Mouse (Mus musculus) embryo, embryonic 10 days (tissue): ENCODE results near the gene Cdkal1.

Source experiments
- DNase-seq: peaks from one replicate; pipeline ENCODE4 v3.0.0-alpha.2; 2015; ENCODE audit warnings: low spot score

Cdkal1 gene

DNA sequence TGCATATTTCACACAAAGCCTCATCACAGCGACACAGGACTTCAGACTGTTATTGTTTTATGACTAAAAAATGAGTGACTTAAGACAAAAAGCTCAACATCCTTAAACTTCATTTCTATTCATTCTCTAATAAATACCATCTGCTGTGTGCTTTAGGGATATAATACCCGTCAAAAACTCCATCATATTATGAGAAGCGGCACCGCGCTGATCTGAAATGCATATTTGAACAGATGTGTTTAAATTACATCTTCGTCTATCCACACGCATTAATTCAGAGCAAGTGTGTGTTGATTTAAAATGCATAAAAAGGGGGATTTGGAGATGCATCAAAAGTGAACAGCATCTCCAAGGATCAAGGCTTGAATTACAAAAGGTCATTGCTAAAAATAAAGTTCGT lies 365.1 kb downstream of the Cdkal1 start:
- DNase-seq, result no peak

DNA sequence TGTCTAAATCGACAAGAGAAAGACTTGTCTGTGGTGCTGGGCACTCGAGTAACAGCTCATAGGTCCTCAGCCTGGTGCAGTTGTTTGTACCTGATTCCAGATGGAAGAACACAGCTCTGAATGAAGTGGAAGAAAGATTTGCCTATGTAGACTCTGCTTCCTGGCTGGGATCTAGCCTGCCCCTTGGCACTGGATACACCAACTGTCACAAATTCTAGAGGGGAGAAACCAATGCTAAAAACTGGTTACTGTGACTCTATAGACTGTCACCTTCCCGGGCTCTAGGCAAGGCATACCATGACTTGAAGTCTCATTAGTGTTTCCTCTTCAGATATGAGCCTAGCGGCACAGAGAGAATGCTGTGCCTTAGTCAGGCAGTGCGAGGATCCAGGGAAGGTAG lies 366.0 kb downstream of the Cdkal1 start:
- no peak for DNase-seq

DNA sequence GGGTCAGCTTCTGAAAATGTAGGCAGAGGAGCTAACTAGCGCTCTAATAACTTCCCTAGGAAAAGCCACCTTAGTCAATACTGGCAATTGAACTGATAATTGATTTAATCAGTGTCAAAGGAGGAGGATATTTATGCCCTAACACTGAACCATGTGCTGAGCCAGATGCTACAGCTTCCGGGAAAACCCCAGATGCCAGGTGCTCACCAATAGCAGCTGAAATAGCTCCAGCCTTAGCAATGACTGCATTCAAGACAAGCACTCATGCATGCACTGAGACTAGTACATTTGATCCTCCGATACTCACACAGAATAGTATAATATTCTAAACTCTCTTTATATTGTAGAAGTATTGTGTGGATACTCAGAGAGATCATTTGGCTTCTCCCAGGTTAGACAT lies 368.8 kb downstream of the Cdkal1 start:
- peak; percentile 13 for DNase-seq

DNA sequence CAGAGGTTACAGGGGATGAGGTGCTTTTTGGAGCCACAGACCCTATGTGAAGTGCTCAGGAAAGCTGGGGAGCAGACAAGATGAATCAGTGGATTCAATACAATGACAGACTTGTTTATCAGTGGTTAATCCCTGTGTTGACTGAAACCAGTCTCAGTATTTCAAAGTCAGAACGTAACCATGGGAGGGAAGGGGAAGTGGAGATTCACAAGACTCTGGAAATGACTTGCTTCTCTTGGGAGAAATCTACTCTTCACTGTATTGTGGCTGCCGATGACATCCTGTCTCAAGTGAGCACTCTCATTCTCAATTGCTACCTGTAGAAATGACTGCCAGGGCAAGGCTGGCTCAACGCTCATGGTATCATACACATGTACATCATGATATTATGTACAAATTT lies 371.5 kb downstream of the Cdkal1 start:
- DNase-seq, result no peak

DNA sequence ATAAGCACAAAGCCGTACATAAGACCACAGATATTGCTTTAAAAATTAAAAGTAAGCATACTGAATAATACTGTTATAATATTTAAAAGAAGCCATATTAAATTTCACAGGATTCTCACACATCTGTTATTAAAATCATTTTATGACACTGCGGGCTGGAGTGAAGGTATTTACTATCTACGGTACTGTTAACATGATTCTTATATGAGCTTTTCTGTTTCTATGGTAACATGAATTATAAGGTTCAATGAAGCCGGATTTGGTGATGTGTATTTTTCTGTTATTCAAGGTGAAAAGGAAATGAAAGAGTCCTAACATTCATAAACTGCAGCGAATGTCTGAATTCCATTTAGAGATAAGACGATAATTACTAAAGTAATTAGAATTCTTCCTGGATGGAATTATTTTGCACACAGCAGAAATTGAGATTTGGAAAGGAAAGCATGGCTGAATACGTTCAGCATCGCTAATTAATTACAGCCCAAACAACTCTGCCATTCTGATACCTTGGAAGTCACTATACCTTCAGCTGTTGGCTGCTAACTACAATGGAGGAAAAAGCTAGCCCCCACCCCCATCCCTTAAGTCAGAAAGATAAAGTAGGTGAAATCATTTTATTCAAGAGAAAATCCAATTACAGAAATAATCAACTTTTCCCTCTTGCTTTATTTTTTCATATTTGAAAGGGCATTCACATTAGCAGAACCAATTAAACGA lies 373.2 kb downstream of the Cdkal1 start:
- no peak for DNase-seq

DNA sequence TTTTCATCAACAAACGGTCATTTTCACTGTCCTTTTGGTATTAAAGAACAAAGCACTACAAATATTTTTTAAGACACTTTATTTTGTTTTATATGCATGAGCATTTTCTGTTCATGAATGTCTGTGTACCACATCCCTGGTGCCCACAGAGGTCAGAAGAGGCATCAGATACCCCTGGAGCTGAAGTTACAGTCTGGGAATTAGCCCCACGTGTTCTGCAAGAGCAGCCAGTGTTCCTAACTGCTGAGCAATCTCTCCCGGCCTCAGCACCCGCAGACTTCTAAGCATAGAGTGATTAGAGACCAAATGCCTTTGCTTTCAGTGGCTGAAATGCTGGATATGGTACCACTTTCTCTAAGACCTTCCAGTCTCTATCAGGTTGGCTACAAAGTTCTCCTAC lies 379.1 kb downstream of the Cdkal1 start:
- DNase-seq, result no peak

DNA sequence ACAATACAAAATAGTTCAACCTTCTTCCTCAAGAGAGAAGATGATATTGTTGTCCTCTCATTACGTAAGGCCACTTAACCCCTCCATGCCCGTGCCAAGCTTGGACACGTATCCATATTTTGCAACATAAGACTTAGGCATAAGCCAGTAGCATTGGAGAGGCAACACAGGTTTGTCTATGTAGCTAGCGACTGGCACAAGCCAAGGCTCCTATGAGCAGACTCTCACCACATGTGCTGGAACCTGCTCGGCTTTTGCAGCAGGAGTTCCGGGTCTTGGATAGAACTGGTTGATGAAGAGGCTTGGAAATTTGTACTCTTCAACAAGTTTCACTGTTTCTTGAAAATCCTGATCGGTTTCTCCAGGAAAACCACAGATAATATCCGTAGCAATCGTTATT lies 381.2 kb downstream of the Cdkal1 start:
- DNase-seq, result no peak

DNA sequence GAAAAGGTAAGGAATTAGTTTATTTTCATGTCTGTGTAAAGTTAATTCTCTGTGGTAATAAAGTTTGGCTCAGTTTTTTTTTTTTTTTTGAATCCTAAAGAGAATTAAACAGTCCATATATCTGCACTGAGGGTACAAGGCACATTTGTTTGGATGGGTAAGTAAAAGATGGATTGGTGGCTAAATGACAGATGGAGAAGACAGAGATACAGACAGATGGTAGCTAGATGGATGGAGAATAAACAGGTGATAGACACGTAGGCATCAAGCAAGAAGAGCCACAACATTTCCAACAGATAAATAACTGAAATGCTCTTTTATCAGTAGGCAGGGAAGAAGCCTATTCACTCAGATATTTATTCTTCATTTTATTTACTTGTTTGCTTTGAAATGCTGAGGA lies 381.7 kb downstream of the Cdkal1 start:
- DNase-seq, result no peak

DNA sequence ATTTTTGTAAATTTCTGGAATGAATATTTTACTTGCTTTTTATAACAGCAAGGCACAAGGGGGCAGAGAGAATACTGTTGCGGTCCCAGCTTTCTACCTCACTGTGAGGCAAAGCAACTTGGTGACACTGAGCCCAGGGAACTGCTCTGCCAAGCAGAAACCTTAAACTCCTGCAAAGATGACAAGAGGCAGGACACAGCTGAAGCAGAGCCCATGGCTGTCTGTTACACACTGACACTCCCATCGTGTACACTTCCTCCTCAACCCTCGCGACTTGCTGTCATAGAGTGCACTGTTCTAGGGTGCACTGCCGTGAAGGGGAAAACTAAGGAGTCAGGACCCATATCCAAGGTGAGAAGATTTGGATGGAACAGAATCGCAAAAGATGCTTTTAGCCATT lies 393.2 kb downstream of the Cdkal1 start:
- DNase-seq, result no peak

DNA sequence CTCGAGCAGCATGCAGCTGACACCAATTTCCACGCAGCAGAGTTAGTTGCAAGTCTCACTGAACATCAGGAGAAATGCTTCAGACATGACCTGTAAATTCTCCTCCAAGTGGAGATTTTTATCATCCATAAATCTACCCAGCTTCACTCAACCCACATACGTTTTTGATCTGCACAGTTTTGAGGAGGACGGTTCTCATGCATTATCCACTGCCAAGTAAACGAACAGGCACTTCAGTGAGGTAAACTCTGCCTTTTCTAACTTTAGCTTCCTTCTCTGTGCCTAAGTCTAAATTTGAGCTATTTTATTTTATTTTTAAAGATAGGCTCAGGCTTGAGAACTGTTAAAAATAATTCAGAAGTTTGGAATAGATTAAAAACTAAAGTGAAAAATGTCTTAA lies 394.7 kb downstream of the Cdkal1 start:
- no peak for DNase-seq

DNA sequence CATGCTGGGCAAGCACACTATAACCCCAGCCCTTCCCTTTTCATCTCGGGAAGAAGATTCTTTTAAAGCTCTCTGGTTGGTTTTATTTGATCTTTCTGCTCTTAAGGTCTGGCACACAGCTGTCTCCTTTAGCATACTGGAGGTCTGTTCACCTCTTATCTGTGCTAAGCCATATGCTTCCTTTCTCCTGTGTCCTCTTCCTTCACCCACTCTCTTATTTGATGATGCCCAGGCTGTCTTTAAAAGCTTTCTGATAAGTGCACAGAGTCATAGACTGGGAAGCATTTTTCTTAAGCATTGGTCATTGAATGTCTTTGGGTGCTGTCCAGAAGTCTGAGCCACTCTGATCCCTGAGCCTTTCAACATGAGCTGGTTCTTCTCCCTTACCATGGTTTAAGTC lies 397.1 kb downstream of the Cdkal1 start:
- no peak for DNase-seq

DNA sequence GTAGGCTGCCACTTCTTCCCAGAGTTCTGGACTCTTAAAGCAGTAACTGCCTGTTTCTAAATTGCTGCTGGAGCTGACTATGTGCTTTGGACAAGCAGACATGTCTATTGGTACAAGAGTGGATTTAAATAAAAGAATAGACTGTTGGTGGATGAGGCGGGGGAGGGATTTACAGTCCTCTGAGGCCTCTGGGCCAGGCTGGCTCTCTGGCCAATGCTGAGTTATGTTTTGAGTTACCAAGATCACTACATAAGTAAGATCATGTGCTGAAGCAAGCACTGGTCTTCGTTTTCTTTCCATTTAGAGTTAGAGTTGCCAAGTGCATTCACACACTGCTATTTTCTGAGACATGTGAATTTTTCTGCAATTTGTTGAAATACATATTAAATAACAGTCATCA lies 418.4 kb downstream of the Cdkal1 start:
- DNase-seq, result no peak

DNA sequence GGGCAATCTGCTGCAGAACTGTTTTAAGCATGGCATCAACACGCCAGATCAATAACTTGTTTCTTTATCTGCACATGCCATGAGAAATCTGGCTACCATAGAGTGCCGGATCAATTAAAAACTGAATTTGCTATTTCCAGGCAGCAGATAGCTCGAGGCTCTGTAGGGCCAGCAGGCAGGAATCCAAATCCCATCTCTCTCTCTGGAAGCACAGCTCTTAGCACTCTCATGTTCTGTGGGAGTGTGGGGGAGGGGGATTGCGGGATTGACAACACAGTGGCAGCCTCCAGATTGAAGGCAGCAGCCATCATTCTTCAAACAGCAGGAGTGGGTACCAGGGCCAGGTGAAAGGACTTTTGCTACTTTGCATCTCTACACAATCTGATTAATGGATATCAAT lies 420.7 kb downstream of the Cdkal1 start:
- no peak for DNase-seq

DNA sequence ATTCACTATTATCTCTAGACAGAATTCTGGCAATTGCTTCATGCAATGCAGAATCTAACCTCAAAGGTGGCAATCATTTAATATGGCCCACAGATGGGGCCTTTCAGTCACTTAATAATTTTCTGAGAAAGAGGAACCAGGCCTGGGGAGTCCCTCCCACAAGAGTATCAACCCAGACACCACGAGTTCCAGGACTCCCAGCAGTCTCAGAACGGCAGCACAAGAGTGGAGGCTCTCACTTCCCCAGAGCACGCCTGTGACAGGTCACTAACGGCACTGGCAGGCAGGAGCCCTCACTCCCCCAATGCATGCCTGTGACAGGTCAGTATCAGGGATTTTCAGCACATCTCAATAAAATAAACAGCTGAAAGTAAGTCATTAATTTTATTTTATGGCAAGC lies 424.6 kb downstream of the Cdkal1 start:
- no peak for DNase-seq

DNA sequence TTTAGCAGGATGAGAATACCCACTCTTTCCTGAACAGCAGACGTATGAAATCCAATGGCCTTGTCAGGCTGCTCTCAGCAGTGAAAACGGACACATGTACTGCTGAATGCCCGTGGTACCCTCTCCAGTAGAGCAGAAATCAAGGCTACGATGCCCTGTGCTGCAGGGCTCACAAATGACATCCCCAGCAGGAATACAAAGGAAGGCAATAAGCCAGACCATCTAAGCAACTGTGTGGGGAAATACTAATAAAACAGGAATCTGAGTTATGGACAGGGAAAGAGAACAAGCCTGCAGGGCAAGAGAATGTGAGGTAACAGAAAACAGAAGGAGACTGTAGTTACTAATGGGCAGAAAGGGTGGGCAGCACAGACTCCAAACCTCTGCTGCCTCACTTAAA lies 425.6 kb downstream of the Cdkal1 start:
- DNase-seq, result no peak

DNA sequence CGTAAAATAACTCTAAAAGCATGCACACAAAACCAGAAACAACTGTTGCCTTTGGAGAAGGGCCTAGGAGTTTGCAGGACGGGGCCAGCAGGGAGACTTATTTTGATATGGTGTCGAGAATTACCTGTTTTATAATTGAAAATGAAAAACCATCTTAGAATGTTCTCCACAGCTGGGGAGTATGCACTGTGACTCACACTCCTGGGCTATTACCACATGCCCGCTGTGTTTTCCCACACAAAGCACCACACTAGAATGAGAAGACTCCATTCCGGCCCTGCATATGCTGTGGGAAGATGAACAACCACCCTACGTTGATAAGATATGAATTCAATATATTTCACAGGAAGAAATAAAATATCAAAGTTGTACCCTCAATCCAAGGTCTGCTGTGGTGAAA lies 426.3 kb downstream of the Cdkal1 start:
- DNase-seq, result no peak

DNA sequence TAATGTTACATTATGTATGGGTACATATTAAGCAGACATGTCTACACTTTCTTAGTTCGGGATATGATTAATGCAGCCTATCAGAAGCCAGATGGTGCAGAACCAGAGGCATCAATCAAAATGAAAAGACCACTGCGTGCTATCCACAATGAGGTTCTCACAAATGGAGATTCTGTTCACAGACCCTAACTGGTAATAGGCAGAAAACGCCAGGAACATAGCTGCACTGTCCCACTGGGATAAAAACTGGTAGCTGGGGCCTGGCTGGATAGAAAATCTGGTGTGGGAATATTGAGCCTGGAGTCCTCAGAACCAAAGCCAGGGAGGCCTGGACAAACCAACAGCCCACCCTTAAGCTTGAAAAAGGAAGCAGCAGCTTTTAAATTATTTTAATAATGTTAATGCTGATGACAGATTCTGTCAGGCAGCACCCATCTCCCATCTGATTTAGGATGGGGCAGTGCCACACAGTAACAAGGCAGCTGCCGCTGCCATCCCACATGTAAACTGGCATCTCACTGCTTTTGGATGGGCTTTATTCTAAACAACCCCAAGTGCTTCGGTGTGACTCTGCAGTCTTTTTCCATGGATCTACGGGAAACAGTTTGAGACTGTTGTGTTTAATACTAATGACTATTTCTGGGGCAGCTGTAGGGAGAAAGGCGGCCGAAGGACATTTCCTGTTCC lies 438.9 kb downstream of the Cdkal1 start:
- DNase-seq, result peak; percentile 63

DNA sequence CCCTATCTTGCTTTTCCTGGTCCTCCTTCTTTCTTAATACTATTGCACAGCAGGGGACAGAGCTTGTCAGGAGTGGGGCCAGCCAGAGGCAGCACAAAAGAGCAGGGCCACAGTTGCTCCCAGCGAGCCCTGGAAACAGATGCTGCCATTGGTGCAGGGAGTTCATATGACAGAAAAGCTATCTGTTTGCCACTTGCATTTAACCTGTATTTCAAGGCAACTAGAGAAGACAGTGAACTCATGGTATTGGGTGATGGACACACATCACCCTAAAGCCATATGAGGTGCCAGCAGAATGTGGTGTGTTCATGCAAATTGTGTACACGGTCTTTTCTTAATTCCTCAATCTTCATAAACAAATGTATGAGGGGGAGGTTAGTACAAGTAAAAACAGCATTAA lies 439.5 kb downstream of the Cdkal1 start:
- peak; percentile 60 for DNase-seq

DNA sequence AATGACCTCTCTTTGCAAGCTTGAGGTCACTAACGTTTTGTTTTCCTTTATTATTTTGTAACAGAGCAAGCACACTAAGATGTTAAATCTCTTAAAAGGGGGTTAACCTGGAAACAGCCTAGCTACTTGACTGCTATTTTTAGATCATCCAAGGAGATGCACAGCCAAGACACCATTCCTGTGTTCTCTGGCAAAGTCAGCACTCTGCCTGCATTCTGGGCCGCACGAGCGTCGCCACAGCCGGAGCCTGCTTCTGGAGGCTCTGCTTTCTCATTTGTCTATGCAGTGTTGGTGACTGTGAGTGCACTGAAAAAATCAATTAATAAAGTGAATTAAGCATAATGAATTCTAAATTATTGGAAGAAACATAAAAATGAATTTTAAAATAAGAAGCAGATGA lies 440.6 kb downstream of the Cdkal1 start:
- DNase-seq, result no peak

DNA sequence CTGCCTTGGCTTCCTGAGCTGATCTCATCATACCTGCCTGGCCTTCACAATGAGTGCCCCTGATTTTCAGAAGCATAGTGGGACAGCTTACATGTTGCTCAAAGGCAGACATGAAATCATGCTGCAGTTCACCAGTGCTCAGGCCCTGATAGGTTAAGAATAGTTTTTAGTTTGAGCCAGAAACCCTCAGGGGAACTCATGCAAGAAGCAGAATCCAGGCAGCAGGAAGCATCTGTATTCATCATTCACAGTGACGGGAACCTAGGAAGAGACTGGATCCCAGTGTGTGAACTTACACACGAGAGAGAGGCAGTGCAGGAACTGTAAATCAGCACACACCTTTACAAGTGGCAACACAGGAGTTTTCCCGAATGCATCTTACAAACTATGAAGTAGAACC lies 441.0 kb downstream of the Cdkal1 start:
- DNase-seq, result no peak

DNA sequence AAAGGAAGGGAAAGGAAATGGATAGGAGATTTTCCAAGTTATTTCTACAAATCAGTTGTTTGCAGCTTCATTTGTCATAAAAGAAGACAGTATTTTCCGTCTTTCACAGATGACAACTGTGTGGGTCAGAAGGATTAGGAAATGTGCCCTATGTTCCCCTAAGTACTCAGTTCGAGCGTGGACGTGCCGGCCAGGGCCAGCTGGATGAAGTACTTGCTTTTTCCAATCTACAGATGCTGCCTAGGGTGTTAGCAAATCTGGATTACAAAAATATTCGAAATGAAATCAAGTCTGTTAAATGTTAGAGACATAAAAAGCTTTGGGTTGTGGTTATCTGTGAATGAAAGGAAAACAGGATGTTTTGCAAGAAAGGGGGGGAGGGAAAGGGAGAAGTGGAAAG lies 444.3 kb downstream of the Cdkal1 start:
- DNase-seq, result no peak

DNA sequence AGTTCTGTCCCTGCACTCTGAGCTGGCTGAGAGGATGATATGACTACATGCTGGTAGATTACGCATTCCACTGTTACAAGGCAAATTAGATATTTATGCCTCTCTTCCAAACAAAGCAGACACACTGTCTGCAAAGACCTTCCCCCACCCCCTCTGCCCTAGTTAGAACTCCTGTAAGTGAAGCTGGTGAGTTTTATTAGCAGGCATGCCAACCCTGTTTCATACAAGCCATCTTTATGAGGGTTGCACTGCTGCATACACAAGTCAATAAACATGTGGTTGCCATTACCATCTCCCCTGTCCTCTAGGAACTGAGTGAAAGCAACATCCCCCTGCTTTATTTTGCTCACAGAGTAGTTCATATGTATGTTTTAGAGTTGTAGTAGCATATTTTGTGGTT lies 447.9 kb downstream of the Cdkal1 start:
- DNase-seq, result no peak

DNA sequence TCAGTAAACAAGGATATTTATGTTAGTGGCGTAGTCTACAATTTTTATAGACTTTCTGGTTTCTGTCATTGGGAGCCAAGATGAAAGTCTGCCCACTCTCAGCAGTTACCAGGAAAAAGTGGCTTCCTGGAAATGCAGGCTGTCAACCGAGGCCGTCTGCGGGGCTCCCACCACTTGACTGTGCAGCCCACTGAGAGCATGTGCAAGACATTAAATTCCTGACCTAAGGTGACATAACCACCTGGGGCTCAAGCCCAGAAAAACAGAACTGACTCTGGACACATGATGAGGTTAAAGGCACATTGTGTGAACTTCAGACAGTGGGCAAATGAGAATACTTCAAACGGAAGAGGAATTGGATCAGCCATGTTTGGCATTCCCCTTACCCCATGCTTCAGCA lies 450.2 kb downstream of the Cdkal1 start:
- DNase-seq, result peak; percentile 21

DNA sequence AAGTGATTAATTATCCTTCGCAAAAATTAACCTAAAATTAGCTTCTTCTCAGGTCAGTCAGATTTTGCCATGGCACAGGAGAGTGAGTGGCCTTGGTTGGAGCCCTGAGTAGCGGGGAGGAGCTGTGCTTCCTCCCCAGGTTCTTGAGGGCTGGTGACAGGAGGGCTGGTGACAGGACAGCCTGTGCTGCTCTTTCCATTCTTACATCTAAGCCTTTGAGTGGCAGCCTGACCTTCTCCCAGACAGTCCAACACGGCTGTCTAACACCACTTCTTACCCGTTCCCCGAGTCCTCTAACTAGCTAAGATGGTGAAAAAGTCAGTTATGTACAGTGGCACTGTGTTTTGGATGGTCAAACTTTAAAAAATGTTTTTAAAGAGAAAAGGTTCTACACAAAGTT lies 452.3 kb downstream of the Cdkal1 start:
- DNase-seq, result no peak
